Mouse (Mus musculus) small intestine, adult 2 months (tissue): ENCODE measurements around the gene Col11a2.

ENCODE experiments used
- CTCF ChIP-seq: fragments of 200-500 bp; IDR thresholded peaks from 2 replicates; pipeline ENCODE4 v1.5.1; 2012; ENCODE audit warnings: low read depth, mild to moderate bottlenecking, control low read depth, inconsistent platforms, low read length, moderate library complexity, mixed read lengths; ENCODE audit not compliant: insufficient replicate concordance, insufficient read length; ENCODE audit errors: extremely low read depth
- POLR2A ChIP-seq: fragments of 200-500 bp; IDR thresholded peaks from 2 replicates; pipeline ENCODE4 v1.6.1; 2012; ENCODE audit warnings: low read depth, mild to moderate bottlenecking, control low read depth, inconsistent platforms, low read length, moderate library complexity

- TF ChIP-seq CTCF (no peak), POLR2A (no peak)
These were observed 13.5 kb upstream of the Col11a2 start for GRCm38 (mm10) chr17:34025756-34026151.
